19 mouse cellular contexts compared by ENCODE assay signal in genomic region chr2:48536930-48537329, GRCm38 (mm10).
"Had no signal": no experiment of that assay in that cellular context is flagged by ENCODE, and none has a peak within 500 bp of the region (broad histone marks: within the 10 kb centered on the region; RNA-seq: fewer than 3 reads in every experiment).

No protein-coding gene starts in this region.

- ATAC-seq: liver, embryonic 12.5 days had no signal

- H3K27me3 ChIP-seq: limb, embryonic 13.5 days; liver, embryonic 12.5 days; liver, embryonic 15.5 days; lung, embryonic 15.5 days; megakaryocyte, embryonic 14.5 days; neural tube, embryonic 13.5 days had no signal

- DNase-seq: kidney, adult 18-20 months; kidney, adult 9 months; kidney, postnatal 14 days; kidney, postnatal 4 days; layer of hippocampus, adult 9-11 months; liver; lung, adult 18-20 months; lung, postnatal 10 days; lung, postnatal 4 days; midbrain, embryonic 14.5 days; thymus, adult 2 months; thymus, postnatal 14 days; thymus, postnatal 4 days had no signal
